Mouse (Mus musculus) thymus, adult 2 months (tissue): ENCODE results near the gene Igf2.

Source experiments
- CTCF ChIP-seq: fragments of 200-500 bp; IDR thresholded peaks from 2 replicates; pipeline ENCODE4 v1.5.1; 2012; ENCODE audit warnings: mild to moderate bottlenecking, control low read depth, low read length, moderate library complexity, borderline replicate concordance; ENCODE audit not compliant: control insufficient read depth, poor library complexity, insufficient read depth; ENCODE audit errors: extremely low read depth
- POLR2A ChIP-seq: fragments of 200-500 bp; IDR thresholded peaks from 2 replicates; pipeline ENCODE4 v1.6.1; 2012; ENCODE audit warnings: mild to moderate bottlenecking, low read length, control low read depth, moderate library complexity; ENCODE audit not compliant: control insufficient read depth, poor library complexity, insufficient read depth; ENCODE audit errors: extremely low read depth

DNA sequence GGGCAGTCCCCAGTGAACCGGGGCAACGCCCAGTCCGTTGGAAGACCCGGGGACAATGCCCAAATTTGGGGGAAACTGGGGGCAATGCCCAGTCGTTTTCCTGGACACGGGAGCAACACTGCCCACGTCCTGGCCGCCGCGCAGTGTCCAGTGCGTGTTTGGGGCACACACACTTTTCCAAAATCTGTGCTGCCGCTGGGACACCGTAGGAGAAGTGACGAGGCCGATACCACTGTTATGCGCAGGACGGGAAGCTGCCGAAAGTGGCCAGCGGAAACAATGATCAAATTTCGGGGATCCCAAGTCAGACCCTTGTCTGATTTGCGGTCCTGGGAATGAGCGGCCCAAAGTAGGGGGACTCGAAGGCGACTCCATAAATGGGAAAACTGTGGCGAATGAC lies 5.6 kb downstream of the Igf2 start:
- TF ChIP-seq CTCF (no peak), POLR2A (no peak)
